Mouse (Mus musculus) ES-Bruce4 (cell line): ENCODE data around the gene Txlng.

Source experiments
- CTCF ChIP-seq: IDR thresholded peaks from one replicate; pipeline ENCODE4 v1.8.1; 2011; ENCODE audit warnings: low read depth, low read length
- EP300 ChIP-seq: IDR thresholded peaks from 2 replicates; pipeline ENCODE4 v1.6.1; 2011; ENCODE audit warnings: low read depth, low read length; ENCODE audit not compliant: insufficient read depth
- POLR2A ChIP-seq: IDR thresholded peaks from one replicate; pipeline ENCODE4 v1.8.1; 2011; ENCODE audit warnings: low read length; ENCODE audit not compliant: insufficient read depth

GRCm38 (mm10) chrX:162736140-162736659 is 93.1 kb downstream of the Txlng start:
- TF ChIP-seq EP300: 0 out of 2 replicates have a peak, but pooled peaks have one; percentile 36
- no peak for TF ChIP-seq POLR2A
- TF ChIP-seq CTCF: no peak
